Mouse (Mus musculus): ENCODE data around the gene B3galnt1.

- TF ChIP-seq NELFE (IDR thresholded peaks at IDR 0.05; ENCODE audit: low read depth, low read length) = no peak
- TF ChIP-seq POLR2A (IDR thresholded peaks at IDR 0.05; ENCODE audit: low read depth, low read length) = no peak
- no peak for TF ChIP-seq CHD2 (IDR thresholded peaks at IDR 0.05; ENCODE audit: low read length)
- no peak for TF ChIP-seq SMC3 (IDR thresholded peaks at IDR 0.05; ENCODE audit: low read depth, low read length)
- no peak for TF ChIP-seq USF1 (IDR thresholded peaks at IDR 0.05; ENCODE audit: low read depth, low read length)
- no peak for TF ChIP-seq CTCF (conservative IDR thresholded peaks at IDR 0.05 in 1 of 2, IDR thresholded peaks at IDR 0.05 in 1 of 2; ENCODE audit: low read depth in 2 of 2, low read length in 2 of 2)
- TF ChIP-seq POLR2AphosphoS2 (IDR thresholded peaks at IDR 0.05; ENCODE audit: low read depth, low read length) = no peak
- no peak for TF ChIP-seq EP300 (IDR thresholded peaks at IDR 0.05; ENCODE audit: low read length)
- TF ChIP-seq MAFK (IDR thresholded peaks at IDR 0.05; ENCODE audit: insufficient replicate concordance, low read length) = no peak
These were observed 35.1 kb upstream of the B3galnt1 start for GRCm38 (mm10) chr3:69633706-69634420.
